Mouse (Mus musculus) left cerebral cortex, adult 2 months (tissue): ENCODE results near the gene Cel. TPM values are rescaled to one million over a fixed set of nuclear protein-coding genes. Genes with fewer than 3 reads are reported as not detected.

ENCODE experiments used
- DNase-seq, 2 experiments: peaks; one replicate each; pipeline ENCODE4 v3.0.0; 2021 to 2022; ENCODE audit warnings: low spot score in 2 of 2, mixed read lengths in 1 of 2; ENCODE audit errors: extremely low spot score in 1 of 2
- H3K27ac ChIP-seq: fragments of 200-600 bp; 2 replicates; pipeline ENCODE4 v1.8.1; 2022
- H3K4me3 ChIP-seq: fragments of 200-600 bp; 2 replicates; pipeline ENCODE4 v1.8.1; 2022
- CTCF ChIP-seq: fragments of 200-600 bp; IDR thresholded peaks from 2 replicates; pipeline ENCODE4 v1.8.1; 2022; ENCODE audit warnings: antibody characterized with exemption, mild to moderate bottlenecking, moderate library complexity
- intact Hi-C: fragments of 180-260 bp; cut with DNase I; formaldehyde crosslinking; loops from one replicate; pipeline ENCODE4 v1.15.1; 2025
- microRNA-seq, 2 experiments: library from miRNA; unstranded; fragments of <30 nt; microRNA quantifications; one replicate each; pipeline ENCODE4 v1.2.0; 2021
- total RNA-seq, 2 experiments: library from RNA; stranded (reverse); gene quantifications; 2 replicates each; pipeline ENCODE4 v1.2.3; 2021

The Cel gene
- total RNA-seq, 2 experiments from 2014 or later: not detected

- DNase-seq: no peak
- H3K4me3 ChIP-seq: no peak overlapping the region
- H3K27ac ChIP-seq: no peak overlapping the region
- no peak for TF ChIP-seq CTCF
- intact Hi-C loops: no loop called here
Measured at GRCm38 (mm10) chr2:28506291-28506690, 56.9 kb downstream of the Cel start.

DNA sequence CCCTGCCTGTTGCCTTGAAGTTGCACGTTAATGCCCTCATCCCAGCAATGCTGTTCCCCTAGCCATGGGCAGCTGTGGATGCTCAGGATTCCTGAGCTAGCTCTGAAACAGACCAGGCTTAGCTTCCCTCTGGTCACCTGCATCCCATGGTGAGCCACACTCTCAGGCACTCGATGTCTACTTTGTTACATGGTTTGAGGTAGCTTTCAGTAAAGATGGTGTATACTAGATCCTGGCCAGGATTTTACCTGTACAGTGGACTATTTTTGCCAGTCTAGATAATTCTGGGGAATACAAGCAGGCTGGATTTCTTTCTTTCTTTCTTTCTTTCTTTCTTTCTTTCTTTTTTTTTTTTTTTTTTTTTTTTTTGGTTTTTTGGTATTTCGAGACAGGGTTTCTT is 57.4 kb downstream of the Cel start, which contains the start of gene Gm10134:
Gene Gm10134 (plus strand): TSS at position 301 of the 400 bp plus-strand sequence.
- Histone ChIP-seq H3K27ac (no peak within 1 kb of the TSS), H3K4me3 (no peak within 1 kb of the TSS)
- intact Hi-C loops: no loop called here
- TF ChIP-seq CTCF: no peak
- DNase-seq: no peak

Small RNA genes lying within 50 kb of the gene (microRNA-seq; reads per million reads assigned to microRNA genes)
- 0 reads per million in 2 experiments for gene Gm22824

Other genes with a start within 250 kb of the Cel start
- 10 to 100 TPM; 27.9 TPM for gene Ppp1r26, start 116.6 kb downstream of the Cel start, total RNA-seq
- 1 to 10 TPM; 4.2 TPM for gene 1700007K13Rik, start 97.1 kb downstream of the Cel start, total RNA-seq
- gene Mrps2, start 95.3 kb downstream of the Cel start, total RNA-seq: 10 to 100 TPM; 36.1 to 36.8 TPM
- 1 to 10 TPM; 1.8 to 2.9 TPM for gene Gbgt1, start 66.5 kb downstream of the Cel start, total RNA-seq
- gene Gm10134, start 57.3 kb downstream of the Cel start, total RNA-seq: 1 to 10 TPM in 1 of 2 experiments, not detected in 1; 1.9 TPM
- 10 to 100 TPM; 81.1 to 92.6 TPM for gene Ralgds, start 50.3 kb downstream of the Cel start, total RNA-seq
- gene Gtf3c5, start 20.3 kb upstream of the Cel start, total RNA-seq: 10 to 100 TPM; 18.3 TPM
- not detected for gene Gfi1b, start 58.6 kb upstream of the Cel start, total RNA-seq
- gene Tsc1, start 77.8 kb upstream of the Cel start, total RNA-seq: 10 to 100 TPM; 53.8 to 57.2 TPM
- gene Spaca9, start 136.3 kb upstream of the Cel start, total RNA-seq: not detected
- gene Ak8, start 136.8 kb upstream of the Cel start, total RNA-seq: 1 to 10 TPM; 1.1 to 1.7 TPM